Mouse (Mus musculus) neural tube, embryonic 11.5 days (tissue): ENCODE data around the gene Pik3ip1. TPM values are rescaled to one million over a fixed set of nuclear protein-coding genes. Genes with fewer than 3 reads are reported as not detected.

Experiments used
- ATAC-seq: fragments of 200-750 bp; cut with Nextera tagmentation; 2 replicates; pipeline ENCODE4 v1.8.0; 2017; ENCODE audit warnings: moderate number of reproducible peaks, mild to moderate bottlenecking, moderate TSS enrichment, moderate library complexity; ENCODE audit not compliant: insufficient read depth, low FRiP score, low TSS enrichment
- DNase-seq: peaks from one replicate; pipeline ENCODE4 v3.0.0-alpha.2; 2015; ENCODE audit warnings: low spot score
- H3K27ac ChIP-seq: fragments of 300-500 bp; sonication (generic); 2 replicates; pipeline ENCODE4 v1.5.1; 2014; ENCODE audit warnings: low read depth, mild to moderate bottlenecking, low read length
- H3K27me3 ChIP-seq: fragments of 300-500 bp; sonication (generic); 2 replicates; pipeline ENCODE4 v1.6.1; 2014; ENCODE audit warnings: mild to moderate bottlenecking, low read length, mixed read lengths; ENCODE audit not compliant: control insufficient read depth, insufficient read depth
- H3K36me3 ChIP-seq: fragments of 300-500 bp; sonication (generic); 2 replicates; pipeline ENCODE4 v1.6.1; 2014; ENCODE audit warnings: mild to moderate bottlenecking, low read length, moderate library complexity, mixed read lengths; ENCODE audit not compliant: control insufficient read depth, insufficient read depth
- H3K4me1 ChIP-seq: fragments of 300-500 bp; sonication (generic); 2 replicates; pipeline ENCODE4 v1.6.1; 2014; ENCODE audit warnings: low read length, mixed read lengths; ENCODE audit not compliant: control insufficient read depth, insufficient read depth
- H3K4me2 ChIP-seq: fragments of 300-500 bp; sonication (generic); 2 replicates; pipeline ENCODE4 v1.6.1; 2014; ENCODE audit warnings: low read depth, mild to moderate bottlenecking, moderate library complexity
- H3K4me3 ChIP-seq: fragments of 300-500 bp; sonication (generic); 2 replicates; pipeline ENCODE4 v1.5.1; 2014; ENCODE audit warnings: low read depth, low read length
- H3K9ac ChIP-seq: fragments of 300-500 bp; sonication (generic); 2 replicates; pipeline ENCODE4 v1.6.1; 2014; ENCODE audit warnings: mild to moderate bottlenecking, low read length
- H3K9me3 ChIP-seq: fragments of 300-500 bp; sonication (generic); 2 replicates; pipeline ENCODE4 v1.6.1; 2016; ENCODE audit warnings: low read length; ENCODE audit not compliant: control insufficient read depth
- WGBS: fragments of 180-500 bp; shearing (Covaris S2); extraction: QIAGEN DNeasy Blood & Tissue Kit; methylation state at CpG from one replicate; pipeline ENCODE4 v1.1.7; 2014; 5-methylcytosine and 5-hydroxymethylcytosine counted together
- polyA plus RNA-seq: library from polyadenylated mRNA; unstranded; fragments of >200 nt; fragmentation: Nextera tagmentation; extraction: Ambion mirVana; gene quantifications from 2 replicates; pipeline ENCODE4 v1.2.1, GENCODE M21; 2014

Pik3ip1 gene
- polyA plus RNA-seq, 1 experiment from 2014 or later: 15.7 TPM

DNA sequence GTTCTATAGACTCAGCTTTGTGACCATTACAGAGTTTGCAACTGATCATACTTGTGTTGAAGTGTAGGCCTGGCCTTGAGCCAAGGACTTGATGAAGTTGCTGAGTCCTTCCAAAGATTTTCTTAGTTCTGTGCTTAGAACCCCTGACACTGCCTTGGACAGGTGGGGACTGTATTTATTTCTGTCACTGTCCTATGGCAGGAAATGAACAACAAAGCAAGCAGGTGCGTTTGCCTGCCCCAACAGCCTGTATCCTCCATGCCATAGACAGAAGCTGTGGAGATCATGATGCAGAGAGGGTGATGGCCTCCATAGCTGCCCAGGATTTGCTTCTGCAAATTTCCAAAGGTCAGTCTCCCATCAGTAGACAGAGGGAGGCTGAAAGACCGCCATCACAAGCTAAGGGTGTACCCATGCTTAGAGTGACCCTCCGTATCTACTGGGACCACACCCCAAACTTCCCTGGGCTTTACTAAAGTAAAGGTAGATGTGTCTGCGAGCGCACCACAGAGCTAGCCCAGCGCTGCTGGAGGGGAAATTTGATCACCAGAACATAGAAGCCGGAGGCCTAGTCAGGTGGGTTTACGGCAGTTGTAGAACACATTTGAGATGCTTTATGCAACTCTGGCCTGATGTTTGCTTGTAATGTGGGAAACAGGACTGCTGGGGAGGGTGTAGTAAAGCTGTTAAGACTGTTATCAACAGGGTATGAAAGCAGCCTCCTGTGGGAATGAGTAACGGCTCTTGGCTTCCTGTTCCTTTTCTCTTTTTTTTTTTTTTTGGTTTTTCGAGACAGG, 19.2 kb upstream of the Pik3ip1 start:
- DNase-seq: no peak
- Histone ChIP-seq H3K9me3 (no peaks in the 10 kb centered on the region), H3K4me2 (no peak overlapping the region), H3K27me3 (no peaks in the 10 kb centered on the region), H3K4me3 (no peak overlapping the region), H3K36me3 (peaks cover 24% of the 10 kb centered on the region), H3K9ac (no peak overlapping the region), H3K4me1 (no peaks in the 10 kb centered on the region), H3K27ac (no peak overlapping the region)
- no peak for ATAC-seq
- WGBS: 91% methylated on average over 9 of the region's 10 CpGs

DNA sequence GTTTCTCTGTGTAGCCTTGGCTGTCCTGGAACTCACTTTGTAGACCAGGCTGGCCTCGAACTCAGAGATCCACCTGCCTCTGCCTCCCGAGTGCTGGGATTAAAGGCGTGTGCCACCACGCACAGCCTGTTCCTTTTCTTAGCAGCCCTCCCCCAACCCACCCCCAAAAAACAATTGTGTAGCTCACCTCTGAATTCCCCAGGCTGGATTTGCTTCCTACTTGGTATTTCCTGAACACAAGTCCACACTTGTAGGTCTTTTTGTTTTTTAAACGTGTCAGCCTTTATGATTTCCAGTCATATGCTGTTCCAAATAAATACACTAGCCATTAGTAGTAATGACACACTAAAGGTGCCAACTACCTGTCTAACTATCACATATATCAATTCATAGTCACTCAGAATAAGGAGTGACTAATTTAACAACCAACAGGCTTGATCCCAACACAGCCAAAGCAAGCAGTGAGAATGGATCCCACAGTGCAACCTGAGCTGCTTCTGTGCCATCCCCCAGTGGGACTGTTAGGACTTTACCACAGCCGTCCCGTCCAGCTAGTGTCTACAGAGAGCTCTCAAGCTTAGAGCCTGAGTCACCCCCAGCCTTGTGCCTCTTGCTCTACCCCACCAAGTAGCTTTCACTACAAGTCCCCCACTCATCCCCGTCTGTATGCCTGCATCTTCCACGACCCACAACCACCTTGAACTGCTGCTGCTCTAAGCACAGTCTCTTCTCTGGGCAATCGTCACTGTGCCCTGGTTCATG, 18.4 kb upstream of the Pik3ip1 start:
- Histone ChIP-seq H3K4me1 (no peaks in the 10 kb centered on the region), H3K27me3 (no peaks in the 10 kb centered on the region), H3K9me3 (no peaks in the 10 kb centered on the region), H3K4me3 (no peak overlapping the region), H3K4me2 (no peak overlapping the region), H3K36me3 (peaks cover 18% of the 10 kb centered on the region), H3K27ac (no peak overlapping the region), H3K9ac (no peak overlapping the region)
- 84% methylated on average over 10 of the region's 10 CpGs for WGBS
- ATAC-seq (no peak), DNase-seq (no peak)

DNA sequence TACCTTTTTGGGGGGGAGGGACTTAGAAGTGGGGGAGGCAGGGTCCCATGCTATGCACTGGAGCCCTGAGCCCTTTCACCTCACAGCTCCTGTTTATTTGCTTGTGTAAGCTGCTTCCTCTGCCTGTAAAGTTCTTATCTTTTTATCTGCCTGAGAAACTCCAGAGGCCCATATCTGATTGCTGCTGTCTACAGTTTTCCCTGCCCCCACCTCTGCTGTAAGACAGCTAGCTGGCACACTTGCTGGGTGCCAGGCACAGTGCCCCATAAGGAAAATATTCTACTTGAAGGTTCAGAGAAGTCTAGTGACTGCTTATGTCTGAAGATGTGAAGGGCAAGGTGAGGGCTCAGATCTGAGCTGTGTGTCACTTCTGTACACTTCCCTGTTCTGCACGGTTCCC, 16.9 kb upstream of the Pik3ip1 start:
- Histone ChIP-seq H3K36me3 (peaks cover 6% of the 10 kb centered on the region), H3K9me3 (no peaks in the 10 kb centered on the region), H3K27ac (no peak overlapping the region), H3K4me2 (no peak overlapping the region), H3K4me1 (no peaks in the 10 kb centered on the region), H3K4me3 (no peak overlapping the region), H3K27me3 (no peaks in the 10 kb centered on the region), H3K9ac (no peak overlapping the region)
- WGBS: 96% methylated on average over 1 of the region's 1 CpGs
- DNase-seq: no peak
- ATAC-seq: no peak

DNA sequence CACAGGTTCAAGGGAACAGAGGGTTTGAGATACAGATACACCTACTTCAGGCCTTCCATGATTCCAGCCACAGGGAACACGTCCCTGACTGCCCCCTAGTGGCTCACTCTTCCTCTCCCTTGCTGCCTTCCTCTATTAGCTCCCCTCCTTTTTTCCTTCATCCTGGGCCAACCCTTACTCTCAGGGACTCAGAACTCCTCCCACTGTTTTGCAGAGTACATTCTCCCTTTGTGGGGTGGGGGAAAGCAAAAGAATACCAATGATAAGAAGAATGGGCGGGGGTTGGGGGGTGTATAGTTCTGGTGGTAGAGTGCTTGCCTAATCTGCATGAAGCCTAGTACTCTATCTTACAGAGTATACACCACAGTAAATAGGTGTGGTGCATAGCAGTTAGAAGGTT, 16.1 kb upstream of the Pik3ip1 start:
- no peaks in the 10 kb centered on the region for H3K4me1 ChIP-seq
- H3K36me3 ChIP-seq: peaks cover 4% of the 10 kb centered on the region
- no peak overlapping the region for H3K9ac ChIP-seq
- H3K9me3 ChIP-seq: no peaks in the 10 kb centered on the region
- WGBS: 24% methylated on average over 2 of the region's 2 CpGs
- no peak overlapping the region for H3K4me3 ChIP-seq
- H3K27ac ChIP-seq: no peak overlapping the region
- no peaks in the 10 kb centered on the region for H3K27me3 ChIP-seq
- no peak overlapping the region for H3K4me2 ChIP-seq
- DNase-seq: peak; percentile 64
- ATAC-seq: peak; percentile 48

DNA sequence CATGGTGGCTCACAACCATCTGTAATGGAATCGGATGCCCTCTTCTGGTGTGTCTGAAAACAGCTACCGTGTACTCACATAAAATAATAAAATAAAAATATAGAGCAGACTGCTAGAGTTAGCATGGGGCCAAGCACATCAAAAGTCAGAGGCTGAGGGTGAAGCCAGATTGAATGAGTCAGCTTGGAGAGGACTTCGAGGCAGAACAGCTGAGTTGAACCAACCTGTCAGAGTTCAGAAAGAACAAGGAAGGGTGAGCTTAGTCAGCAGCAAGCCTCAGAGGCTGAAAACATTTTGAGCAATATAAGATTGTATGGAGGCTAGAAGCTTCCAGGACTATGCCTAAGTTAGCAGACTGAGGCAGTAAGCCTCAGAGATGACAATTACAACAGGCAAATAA, 11.9 kb upstream of the Pik3ip1 start:
- DNase-seq: no peak
- no peaks in the 10 kb centered on the region for H3K9me3 ChIP-seq
- H3K4me3 ChIP-seq: no peak overlapping the region
- H3K9ac ChIP-seq: no peak overlapping the region
- no peak overlapping the region for H3K27ac ChIP-seq
- no peak overlapping the region for H3K4me2 ChIP-seq
- 92% methylated on average over 3 of the region's 3 CpGs for WGBS
- H3K36me3 ChIP-seq: no peaks in the 10 kb centered on the region; the same call in 1 of the 2 replicates
- no peaks in the 10 kb centered on the region for H3K27me3 ChIP-seq
- no peaks in the 10 kb centered on the region for H3K4me1 ChIP-seq
- ATAC-seq: no peak

DNA sequence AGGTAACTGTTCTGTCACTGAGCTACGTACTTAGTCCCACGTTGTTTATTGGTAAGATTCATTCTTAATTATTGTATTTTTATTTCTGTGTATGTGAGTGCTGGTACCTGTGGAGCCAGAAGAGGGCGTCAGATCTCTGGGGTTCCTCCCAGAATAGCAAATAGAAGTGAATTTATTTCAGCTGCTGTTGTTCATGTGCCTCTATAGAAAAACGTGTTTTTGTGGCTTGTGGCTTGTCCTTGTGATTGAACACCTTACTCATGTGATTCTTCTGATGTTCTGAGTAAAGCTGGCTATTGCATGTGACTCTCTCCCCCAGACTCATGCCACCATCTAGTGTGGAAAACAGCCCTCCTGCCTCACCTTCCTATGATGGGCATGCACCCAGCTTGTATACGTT, 1.9 kb upstream of the Pik3ip1 start:
- Histone ChIP-seq H3K27me3 (no peaks in the 10 kb centered on the region), H3K4me2 (no peak overlapping the region), H3K36me3 (no peaks in the 10 kb centered on the region), H3K9ac (no peak overlapping the region), H3K4me1 (no peaks in the 10 kb centered on the region; the same call in 1 of the 2 replicates), H3K4me3 (no peak overlapping the region), H3K9me3 (no peaks in the 10 kb centered on the region), H3K27ac (no peak overlapping the region)
- ATAC-seq (no peak), DNase-seq (no peak)
- WGBS: 79% methylated on average over 5 of the region's 5 CpGs

DNA sequence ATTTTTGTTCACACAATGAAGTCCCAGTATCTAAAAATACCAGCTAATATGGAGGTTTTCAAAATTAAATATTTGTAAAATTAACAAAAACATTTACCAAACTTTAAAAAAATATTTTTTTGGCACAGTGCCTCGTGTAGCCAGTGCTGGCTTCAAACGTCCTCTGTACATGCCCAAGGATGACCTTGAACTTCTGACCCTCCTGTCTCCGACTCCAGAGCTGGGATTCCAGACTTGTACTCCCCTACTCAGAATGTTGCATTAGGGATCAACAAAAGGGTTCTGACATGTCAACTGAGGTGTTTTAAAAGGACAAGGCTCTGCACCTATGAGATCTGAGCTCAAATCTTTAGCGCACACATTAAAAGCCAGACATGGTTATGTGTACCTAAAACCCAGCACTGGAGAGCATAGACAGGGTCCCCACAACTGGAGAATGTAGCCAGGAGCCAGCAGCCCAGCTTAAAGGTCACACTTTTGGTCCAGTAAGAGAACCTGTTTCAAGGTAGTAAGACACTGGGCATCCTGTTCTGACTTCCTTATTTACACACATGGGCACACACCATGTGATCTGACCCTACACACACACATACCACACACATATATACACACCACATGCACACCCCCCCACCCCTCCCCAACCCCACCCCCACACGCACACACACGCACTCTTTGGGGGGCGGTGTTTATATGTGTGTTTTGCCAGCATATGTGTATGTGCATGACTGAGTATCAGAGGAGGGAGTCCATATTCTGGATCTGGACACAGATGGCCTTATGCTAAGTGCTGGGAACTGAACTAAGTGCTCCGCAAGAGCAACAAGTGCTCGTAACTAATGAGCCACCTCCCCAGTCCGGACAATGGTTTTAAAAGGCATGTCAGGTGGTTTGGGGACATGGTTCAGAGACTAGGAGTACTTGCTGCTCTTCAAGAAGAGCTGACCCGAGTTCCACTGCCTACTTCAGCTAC, 1.1 kb upstream of the Pik3ip1 start:
- Histone ChIP-seq H3K9me3 (no peaks in the 10 kb centered on the region), H3K27me3 (no peaks in the 10 kb centered on the region), H3K27ac (no peak overlapping the region), H3K36me3 (no peaks in the 10 kb centered on the region), H3K9ac (no peak overlapping the region), H3K4me1 (no peaks in the 10 kb centered on the region; the same call in 1 of the 2 replicates), H3K4me3 (no peak overlapping the region), H3K4me2 (no peak overlapping the region)
- WGBS: 83% methylated on average over 11 of the region's 11 CpGs
- ATAC-seq (no peak), DNase-seq (no peak)

DNA sequence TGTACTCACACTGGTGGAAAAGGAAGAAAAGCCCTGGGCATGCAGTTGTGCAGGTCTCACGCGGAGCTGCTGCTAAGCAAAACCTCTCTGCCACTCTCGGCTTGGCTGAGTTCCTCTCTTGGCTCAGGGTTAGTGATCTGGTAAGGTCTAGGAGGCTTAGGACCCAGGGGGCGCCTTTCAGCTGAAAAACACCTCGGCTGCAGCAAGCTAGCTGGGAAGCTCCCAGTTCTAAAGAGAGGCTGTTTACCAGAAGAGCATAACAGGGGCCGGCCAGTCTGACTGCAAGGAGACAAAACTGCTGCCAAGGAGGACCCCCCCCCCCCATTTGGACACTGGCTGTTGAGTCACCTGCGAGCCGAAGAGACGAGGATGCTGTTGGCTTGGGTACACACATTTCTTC, 365 bp downstream of the Pik3ip1 start:
- peak overlapping the region; percentile 38 for H3K4me3 ChIP-seq
- ATAC-seq: peak; percentile 14; the same call in 1 of the 2 replicates
- peak; percentile 76 for DNase-seq
- no peaks in the 10 kb centered on the region for H3K36me3 ChIP-seq
- 1% methylated on average over 9 of the region's 9 CpGs for WGBS
- H3K4me2 ChIP-seq: peak overlapping the region; percentile 92
- H3K9ac ChIP-seq: peak overlapping the region; percentile 60
- H3K27ac ChIP-seq: no peak overlapping the region
- H3K9me3 ChIP-seq: no peaks in the 10 kb centered on the region
- no peaks in the 10 kb centered on the region; the same call in 1 of the 2 replicates for H3K4me1 ChIP-seq
- no peaks in the 10 kb centered on the region for H3K27me3 ChIP-seq
